Mouse (Mus musculus): ENCODE data around the gene 9130213A22Rik. TPM values are rescaled to one million over a fixed set of nuclear protein-coding genes. Genes with fewer than 3 reads are reported as not detected.

The 9130213A22Rik gene
- polyA plus RNA-seq, 1 experiment: 0.88 TPM

DNA sequence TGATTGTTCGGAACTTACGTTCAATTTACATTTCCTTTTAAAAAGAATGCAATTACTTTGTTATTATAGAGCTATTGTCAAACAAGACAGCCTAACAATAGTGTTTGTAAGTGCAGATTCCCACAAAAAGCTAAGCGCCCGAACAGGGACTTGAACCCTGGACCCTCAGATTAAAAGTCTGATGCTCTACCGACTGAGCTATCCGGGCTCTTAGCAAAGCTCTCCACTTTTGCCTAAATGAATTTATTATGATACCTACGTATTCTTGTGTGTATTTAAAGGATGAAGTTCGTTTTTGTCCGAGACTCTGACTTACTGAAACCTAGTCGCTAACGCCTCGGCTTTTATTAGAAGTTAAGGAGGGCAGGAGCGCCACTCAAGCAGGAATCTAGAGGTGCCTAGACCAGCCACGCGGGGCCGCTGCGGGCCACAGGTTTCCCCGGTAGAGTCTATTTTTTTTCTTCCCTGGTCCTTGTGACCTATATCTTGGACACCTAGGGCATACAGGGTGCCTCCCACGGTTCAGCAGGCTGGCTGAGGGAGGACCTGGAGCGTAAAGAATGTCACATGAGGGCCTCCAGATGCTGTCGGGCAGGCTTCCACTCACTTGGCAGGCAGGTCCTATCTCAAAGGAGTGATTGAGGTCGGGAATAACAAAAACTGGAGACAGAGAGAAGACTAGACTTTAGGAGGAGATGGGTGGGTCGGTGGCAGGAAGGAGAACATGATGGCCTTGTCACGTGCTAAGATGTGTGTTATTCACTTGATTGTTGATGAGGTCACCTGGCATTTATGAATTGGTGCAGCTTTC lies 2.9 kb upstream of the 9130213A22Rik start:
- TF ChIP-seq CTCF (IDR thresholded peaks at IDR 0.05; ENCODE audit: borderline replicate concordance, insufficient read depth, low read length) (no peak; the same call in 1 of the 2 replicates), POLR2A (IDR thresholded peaks at IDR 0.05; ENCODE audit: low read depth, low read length) (no peak)
- Histone ChIP-seq H3K4me1 (ENCODE audit: control insufficient read depth, insufficient read depth, low read length) (0 out of 2 replicates have a peak, but pooled peaks cover 3% of the 10 kb centered on the region), H3K27ac (ENCODE audit: insufficient read depth, low read length) (peak overlapping the region; percentile 41), H3K4me3 (ENCODE audit: insufficient read depth, low read length) (peak overlapping the region; percentile 62)

DNA sequence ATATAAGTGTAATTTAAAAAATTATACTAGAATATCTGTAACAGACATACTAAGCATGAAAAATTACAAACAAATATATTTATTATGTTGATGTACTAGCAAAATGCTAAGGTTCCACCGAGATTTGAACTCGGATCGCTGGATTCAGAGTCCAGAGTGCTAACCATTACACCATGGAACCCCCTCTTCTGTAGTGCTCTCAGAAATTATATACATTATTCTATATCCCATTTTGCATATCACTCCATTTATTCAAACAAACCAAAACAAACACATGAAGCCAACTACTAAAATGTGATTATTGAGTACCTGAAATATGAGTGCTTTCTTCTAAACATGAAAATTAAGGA lies 2.1 kb upstream of the 9130213A22Rik start:
- Histone ChIP-seq H3K4me3 (ENCODE audit: insufficient read depth, low read length) (no peak overlapping the region), H3K27ac (ENCODE audit: insufficient read depth, low read length) (no peak overlapping the region), H3K4me1 (ENCODE audit: control insufficient read depth, insufficient read depth, low read length) (0 out of 2 replicates have a peak, but pooled peaks cover 3% of the 10 kb centered on the region)
- TF ChIP-seq CTCF (IDR thresholded peaks at IDR 0.05; ENCODE audit: borderline replicate concordance, insufficient read depth, low read length) (no peak), POLR2A (IDR thresholded peaks at IDR 0.05; ENCODE audit: low read depth, low read length) (no peak)

DNA sequence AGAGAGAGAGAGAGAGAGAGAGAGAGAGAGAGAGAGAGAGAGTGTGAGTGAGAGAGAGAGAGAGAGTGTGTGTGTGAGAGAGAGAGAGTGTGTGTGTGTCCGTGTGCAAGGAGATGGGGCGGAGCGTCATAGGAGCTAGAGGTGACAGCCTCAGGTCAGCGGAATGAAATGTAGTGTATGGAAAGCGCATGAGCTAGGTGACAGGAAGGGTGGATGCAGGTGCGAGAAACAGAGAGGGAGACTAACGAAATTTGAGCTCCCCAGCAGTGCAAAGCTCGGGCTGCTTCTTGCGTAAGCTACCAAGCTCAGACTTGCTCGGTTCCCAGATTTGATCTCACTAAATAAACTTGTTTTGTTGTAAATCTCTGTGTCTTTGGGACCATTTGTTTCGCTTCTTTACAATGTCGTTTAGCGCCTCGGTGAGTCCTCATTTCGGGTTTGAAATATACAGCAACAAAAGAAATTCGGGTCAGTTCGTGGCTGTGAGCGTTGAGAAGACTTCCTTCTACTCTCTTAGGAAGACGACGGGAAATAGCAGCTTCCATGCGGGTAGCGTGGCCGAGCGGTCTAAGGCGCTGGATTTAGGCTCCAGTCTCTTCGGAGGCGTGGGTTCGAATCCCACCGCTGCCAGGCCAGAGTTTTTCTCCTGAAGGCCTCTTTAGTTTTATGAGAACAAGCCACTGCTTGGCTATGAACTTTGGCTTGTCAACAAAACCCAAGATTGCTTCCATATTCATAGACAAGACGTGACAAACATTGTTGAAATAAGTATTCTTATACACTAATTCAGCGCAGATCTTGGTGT lies 1.5 kb upstream of the 9130213A22Rik start:
- Histone ChIP-seq H3K27ac (ENCODE audit: insufficient read depth, low read length) (peak overlapping the region; percentile 78), H3K4me3 (ENCODE audit: insufficient read depth, low read length) (peak overlapping the region; percentile 62), H3K4me1 (ENCODE audit: control insufficient read depth, insufficient read depth, low read length) (0 out of 2 replicates have a peak, but pooled peaks cover 3% of the 10 kb centered on the region)
- TF ChIP-seq CTCF (IDR thresholded peaks at IDR 0.05; ENCODE audit: borderline replicate concordance, insufficient read depth, low read length): no peak
- TF ChIP-seq POLR2A (IDR thresholded peaks at IDR 0.05; ENCODE audit: low read depth, low read length): no peak

DNA sequence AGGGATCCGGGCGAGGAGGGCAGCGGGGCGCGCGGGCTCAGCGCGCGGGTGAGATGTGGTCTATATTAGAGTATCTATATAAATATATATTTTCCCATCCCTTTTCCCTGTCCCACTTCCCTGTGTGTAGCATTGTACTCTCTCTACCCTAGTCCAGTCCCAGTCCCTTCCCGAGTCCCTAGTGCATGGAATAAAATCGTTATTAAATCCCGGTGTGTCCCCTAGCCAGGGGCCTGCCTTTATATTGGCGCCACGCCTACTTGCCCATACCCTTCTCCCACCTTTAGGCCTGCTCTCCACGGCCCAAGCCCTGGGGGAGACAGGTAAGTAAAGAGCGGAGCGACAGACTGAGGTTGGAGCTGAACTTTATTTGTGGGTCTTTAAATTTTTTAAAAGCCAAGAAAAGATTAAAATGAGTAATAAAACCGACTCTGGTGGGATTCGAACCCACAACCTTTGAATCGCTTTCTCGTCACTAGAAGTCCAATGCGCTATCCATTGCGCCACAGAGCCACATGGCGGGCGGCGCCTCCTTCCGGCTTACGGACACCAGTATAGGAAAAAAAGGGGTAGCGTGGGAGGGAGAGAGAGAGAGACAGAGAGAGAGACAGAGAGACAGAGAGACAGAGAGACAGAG lies 785 bp upstream of the 9130213A22Rik start:
- H3K27ac ChIP-seq (ENCODE audit: insufficient read depth, low read length): no peak overlapping the region
- peak overlapping the region; percentile 62 for H3K4me3 ChIP-seq (ENCODE audit: insufficient read depth, low read length)
- H3K4me1 ChIP-seq (ENCODE audit: control insufficient read depth, insufficient read depth, low read length): 0 out of 2 replicates have a peak, but pooled peaks cover 3% of the 10 kb centered on the region
- TF ChIP-seq POLR2A (IDR thresholded peaks at IDR 0.05; ENCODE audit: low read depth, low read length) (peak; percentile 41; the same call in 1 of the 2 replicates), CTCF (IDR thresholded peaks at IDR 0.05; ENCODE audit: borderline replicate concordance, insufficient read depth, low read length) (no peak)

DNA sequence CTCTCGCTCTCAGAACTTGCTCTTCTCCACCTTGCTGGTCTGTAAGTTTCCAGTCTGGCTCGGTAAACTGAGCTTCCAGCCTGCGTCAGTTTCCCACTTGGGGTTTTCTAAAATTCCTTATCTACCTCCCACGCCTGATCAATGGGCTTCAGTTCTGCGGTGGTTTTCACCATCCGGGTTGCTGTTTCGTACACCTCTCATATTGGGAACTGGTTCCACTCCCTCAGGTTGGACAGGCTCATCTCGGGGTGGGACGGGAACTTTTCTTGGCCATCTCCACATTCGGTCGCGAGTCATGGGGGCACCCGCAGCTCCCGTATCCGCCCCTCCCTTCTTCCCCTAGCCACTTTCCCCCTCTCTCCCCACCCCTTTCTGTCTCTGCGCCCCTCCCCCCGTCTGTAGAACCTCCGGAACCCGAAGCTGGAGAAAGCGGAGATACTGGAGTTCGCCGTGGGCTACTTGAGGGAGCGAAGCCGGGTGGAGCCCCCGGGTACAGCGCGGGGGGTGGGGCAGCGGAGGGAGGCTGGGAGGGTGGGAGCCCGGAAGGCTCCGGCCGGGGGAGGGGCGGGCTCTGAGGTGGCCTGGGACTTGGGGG lies 551 bp downstream of the 9130213A22Rik start:
- H3K4me3 ChIP-seq (ENCODE audit: insufficient read depth, low read length): peak overlapping the region; percentile 62

DNA sequence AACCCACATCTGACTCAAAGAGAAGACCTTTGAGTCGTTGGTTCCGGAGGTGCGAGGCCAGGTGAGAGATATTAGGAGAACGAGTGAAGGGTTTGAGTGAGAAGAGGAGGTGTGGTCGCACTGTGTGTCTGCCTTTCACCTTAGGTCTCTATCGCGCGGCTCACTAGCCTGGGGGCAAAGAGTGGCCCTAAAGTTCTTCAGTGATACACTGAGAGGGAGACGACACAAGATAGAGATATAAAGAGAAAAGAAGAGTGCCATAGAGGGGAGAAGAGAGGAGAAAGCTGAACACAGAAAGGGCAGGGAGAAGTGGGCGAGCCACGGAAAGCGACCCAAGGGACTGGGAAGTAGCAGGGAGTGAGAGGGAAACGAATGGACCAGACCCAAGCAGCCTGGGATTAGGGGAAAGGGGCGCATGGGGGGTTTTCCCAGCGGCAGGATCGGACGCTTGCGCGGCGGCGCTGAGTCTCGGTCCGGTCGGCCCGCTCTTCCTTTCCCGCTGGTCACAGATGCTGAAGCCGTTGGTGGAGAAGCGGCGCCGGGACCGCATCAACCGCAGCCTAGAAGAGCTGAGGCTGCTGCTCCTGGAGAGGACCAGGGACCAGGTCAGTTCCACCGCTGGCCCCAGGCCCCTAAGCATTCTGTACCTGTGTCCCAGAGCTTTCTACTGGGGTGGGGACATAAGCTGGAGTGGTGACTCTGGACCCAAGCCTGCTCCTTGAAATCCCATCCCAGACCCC lies 1.2 kb downstream of the 9130213A22Rik start:
- peak overlapping the region; percentile 62 for H3K4me3 ChIP-seq (ENCODE audit: insufficient read depth, low read length)
- no peaks in the 10 kb centered on the region for H3K4me1 ChIP-seq (ENCODE audit: control insufficient read depth, insufficient read depth, low read length)
- no peak for TF ChIP-seq POLR2A (IDR thresholded peaks at IDR 0.05; ENCODE audit: low read depth, low read length)
- no peak for TF ChIP-seq CTCF (IDR thresholded peaks at IDR 0.05; ENCODE audit: borderline replicate concordance, insufficient read depth, low read length)
- no peak overlapping the region for H3K27ac ChIP-seq (ENCODE audit: insufficient read depth, low read length)

More for the DNA sequence above, 551 bp downstream of the 9130213A22Rik start:
- Histone ChIP-seq H3K27ac (ENCODE audit: insufficient read depth, low read length) (peak overlapping the region; percentile 78; the same call in 1 of the 2 replicates), H3K4me1 (ENCODE audit: control insufficient read depth, insufficient read depth, low read length) (0 out of 2 replicates have a peak, but pooled peaks cover 3% of the 10 kb centered on the region)
- TF ChIP-seq CTCF (IDR thresholded peaks at IDR 0.05; ENCODE audit: borderline replicate concordance, insufficient read depth, low read length): no peak
- peak; percentile 31; the same call in 1 of the 2 replicates for TF ChIP-seq POLR2A (IDR thresholded peaks at IDR 0.05; ENCODE audit: low read depth, low read length)

DNA sequence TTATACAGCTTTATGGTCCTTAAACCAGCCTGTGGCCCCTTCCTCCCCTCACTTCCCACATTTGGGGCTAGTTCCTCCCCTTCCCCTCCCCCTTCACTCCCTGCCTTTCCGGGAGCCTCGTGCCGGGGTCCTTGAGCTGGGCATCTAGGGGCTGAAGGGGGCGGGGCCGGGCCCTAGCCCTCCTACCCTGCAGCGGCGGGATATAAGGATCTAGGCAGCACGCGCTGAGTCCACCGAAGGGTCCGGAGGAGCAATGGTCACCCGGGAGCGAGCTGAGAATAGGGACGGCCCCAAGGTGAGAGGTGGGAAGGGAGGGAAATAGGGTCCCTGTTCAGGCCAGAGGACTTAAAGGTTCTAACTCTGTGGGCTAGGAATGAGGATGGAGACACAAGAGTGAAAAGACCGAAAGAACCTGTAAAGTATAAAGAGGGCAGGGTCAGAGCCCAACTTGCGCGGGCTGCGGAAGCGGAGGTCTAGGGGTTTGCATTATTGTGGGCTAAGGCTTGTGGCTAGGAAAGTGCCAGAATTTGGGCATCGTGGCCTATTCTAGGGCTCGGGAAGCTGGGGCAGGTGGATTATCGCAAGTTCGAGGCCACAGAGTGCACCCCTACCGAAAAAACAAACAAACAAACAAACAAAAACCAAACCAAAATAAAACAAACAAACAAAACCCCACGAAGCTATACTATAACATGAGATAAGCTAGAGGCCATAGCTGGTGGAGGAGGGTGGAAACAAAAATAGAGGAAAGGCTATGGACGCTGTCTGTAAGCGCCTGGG lies 2.0 kb downstream of the 9130213A22Rik start, which contains the start of gene Hes7:
Gene Hes7 (plus strand): TSS at position 184 of the 780 bp plus-strand sequence.
- no peaks in the 10 kb centered on the region for H3K4me1 ChIP-seq (ENCODE audit: control insufficient read depth, insufficient read depth, low read length)
- H3K4me3 ChIP-seq (ENCODE audit: insufficient read depth, low read length): peak within 1 kb of the TSS; percentile 62
- TF ChIP-seq POLR2A (IDR thresholded peaks at IDR 0.05; ENCODE audit: low read depth, low read length) (no peak), CTCF (IDR thresholded peaks at IDR 0.05; ENCODE audit: borderline replicate concordance, insufficient read depth, low read length) (no peak)
- no peak within 1 kb of the TSS for H3K27ac ChIP-seq (ENCODE audit: insufficient read depth, low read length)

Measured in embryonic fibroblast, embryonic 13.5 days (primary cell).